Mouse (Mus musculus) spleen, adult 10 weeks (tissue): Measurements from ENCODE around the gene Gskip. TPM values are rescaled to one million over a fixed set of nuclear protein-coding genes. Genes with fewer than 3 reads are reported as not detected.

ENCODE experiments used
- polyA plus RNA-seq: library from polyadenylated mRNA; stranded (reverse); fragments of 350-450 nt; fragmentation: Illumina TruSeq; extraction: RNeasy Lipid Tissue Mini Kit (QIAGEN cat#74804); gene quantifications from one replicate; pipeline ENCODE4 v1.2.3, GENCODE M21; 2015; ENCODE audit warnings: low replicate concordance; ENCODE audit not compliant: insufficient read depth

Gskip gene
- polyA plus RNA-seq = 20.6 TPM

DNA sequence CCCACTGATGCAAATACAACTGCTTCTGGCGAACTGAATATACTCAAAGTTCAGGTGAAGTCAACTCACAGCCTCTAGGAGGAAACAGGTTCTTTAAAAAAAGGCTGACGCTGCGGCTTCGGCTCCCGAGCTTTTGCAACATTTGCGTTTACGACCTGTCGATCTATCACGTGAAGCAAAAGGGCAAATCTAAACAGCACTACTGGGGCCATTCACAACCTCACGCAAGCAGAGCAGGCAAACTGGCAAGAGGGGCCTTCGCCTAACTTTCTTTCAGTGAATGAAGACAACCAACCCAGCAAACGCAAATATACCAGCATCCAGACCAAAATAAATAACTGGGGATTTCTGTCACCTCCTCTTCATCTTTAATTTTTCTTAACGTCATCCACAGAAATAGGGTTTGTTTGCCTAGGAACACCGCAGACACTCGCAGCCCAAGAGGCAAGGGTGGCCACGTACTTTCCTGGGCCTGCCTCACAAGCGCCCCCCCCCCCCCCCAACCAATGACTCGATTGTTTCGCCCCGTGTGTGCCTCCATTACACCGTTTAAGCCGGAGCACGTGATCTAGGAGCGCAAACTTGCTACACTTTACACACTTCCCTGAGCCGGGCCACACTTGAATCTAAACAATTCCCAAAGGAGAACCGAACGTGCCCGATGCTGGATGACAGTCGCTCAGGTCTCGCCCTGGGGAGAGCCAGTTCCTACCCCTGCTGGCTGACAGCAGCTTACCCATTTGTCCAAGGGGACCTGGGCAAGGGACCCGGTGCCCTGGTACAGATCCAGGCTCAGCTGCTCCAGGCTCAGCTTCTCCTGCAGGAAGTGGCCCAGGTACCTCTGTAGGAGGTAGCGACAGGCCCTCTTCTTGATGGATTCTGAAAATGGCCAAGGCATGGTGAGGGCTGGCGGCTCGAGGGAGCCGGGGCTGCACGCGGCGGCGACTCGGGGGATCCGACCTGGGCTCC lies at the start of gene Gskip:
TSS of gene Gskip (plus strand) at position 897 of the 969 bp plus-strand sequence.

DNA sequence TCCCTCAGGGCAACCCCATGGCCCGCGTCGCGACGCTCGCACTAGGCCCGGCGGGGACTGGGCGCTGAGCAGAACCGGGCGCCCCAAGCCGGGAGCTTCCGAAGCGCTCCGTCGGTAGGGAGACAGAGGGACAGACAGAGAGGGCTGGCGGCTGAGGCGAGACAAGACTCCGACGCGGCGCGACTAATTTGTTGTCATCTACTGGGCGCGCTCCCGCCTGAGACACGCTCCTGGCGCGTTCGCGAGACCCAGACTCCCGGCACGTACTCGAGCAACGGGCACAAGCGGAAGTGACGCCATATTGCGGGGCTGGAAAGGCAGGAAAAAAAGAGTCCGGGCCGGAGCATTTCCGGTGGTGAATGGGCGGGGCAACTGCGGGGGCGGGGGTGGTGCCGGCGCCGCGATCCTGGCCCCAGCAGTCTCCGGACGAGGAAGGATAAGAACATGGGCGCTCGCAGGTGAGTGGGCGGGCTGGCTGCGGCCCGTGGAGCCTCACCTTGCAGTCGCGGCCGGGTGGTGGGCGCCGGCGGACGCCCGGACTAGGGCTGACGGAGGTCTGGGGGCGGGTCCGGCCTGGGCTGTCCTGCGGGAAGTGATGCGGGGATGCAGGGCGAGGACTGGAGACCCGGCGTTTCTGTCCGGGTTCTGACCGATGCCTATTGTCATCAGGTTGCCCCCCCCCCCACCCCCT lies 517 bp downstream of the Gskip start, which contains the start of gene Atg2b:
TSS of gene Atg2b (minus strand) at position 211 of the 691 bp plus-strand sequence.

DNA sequence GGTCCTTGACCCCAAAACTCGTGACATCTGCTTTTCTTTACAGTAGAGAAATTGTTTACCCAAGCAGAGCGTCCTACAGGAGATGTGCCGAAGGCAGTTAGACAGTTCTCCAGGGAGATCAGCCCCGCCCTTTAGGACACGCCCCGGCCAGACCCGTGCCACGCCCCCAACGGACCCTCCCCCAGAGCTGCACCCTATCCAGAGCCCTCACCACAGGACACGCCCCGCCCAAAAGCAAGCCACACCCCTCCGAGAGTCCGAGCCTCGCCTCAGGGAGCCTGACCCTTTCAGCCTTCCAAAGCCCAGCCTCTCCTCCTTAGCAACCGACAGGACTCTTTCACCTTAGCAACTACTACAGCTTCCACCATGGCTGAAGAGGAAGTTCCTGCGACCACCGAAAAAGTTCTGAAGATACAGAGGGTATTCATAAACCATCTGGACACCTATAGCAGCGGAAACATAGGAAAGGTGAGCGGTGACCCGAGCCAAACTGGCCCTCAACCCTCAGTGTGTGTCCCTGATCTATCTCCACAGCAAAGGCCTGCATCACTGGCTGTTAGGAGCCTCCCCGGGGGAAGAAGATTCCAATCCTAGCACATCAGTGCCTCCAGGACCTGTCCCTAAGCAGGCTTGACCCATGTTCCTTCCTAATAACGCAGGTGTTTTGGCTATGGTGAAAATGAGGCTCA lies 21.3 kb downstream of the Gskip start, which contains the start of gene Ak7:
TSS of gene Ak7 (plus strand) at position 178 of the 689 bp plus-strand sequence.

Other genes starting within 250 kb of the Gskip start
- gene D430019H16Rik, start 231.0 kb upstream of the Gskip start, polyA plus RNA-seq = 3.0 TPM
- gene Bdkrb2, start 121.6 kb upstream of the Gskip start, polyA plus RNA-seq = 0.29 TPM
- not detected for gene Bdkrb1, start 81.7 kb upstream of the Gskip start, polyA plus RNA-seq
- gene Atg2b, start 382 bp downstream of the Gskip start, polyA plus RNA-seq = 31.2 TPM
- 0.19 TPM for gene Ak7, start 21.1 kb downstream of the Gskip start, polyA plus RNA-seq
- gene Papola, start 99.9 kb downstream of the Gskip start, polyA plus RNA-seq = 262 TPM